Mouse (Mus musculus): ENCODE data around the gene Gm20388. TPM values are rescaled to one million over a fixed set of nuclear protein-coding genes. Genes with fewer than 3 reads are reported as not detected.
A peak's percentile ranks its signal among the peaks of the same experiment; 100 is the strongest.
"Not testable (repeated sequence)": the region's sequence is repeated elsewhere in the genome, so short reads cannot be mapped to it uniquely, and the experiment has no call there.

Gm20388 gene
- polyA plus RNA-seq, 1 experiment, result 28.1 TPM

- not testable (repeated sequence) for H3K27ac ChIP-seq (ENCODE audit: insufficient read depth, low read length); H3K4me3 ChIP-seq (ENCODE audit: low read depth, low read length); H3K4me1 ChIP-seq (ENCODE audit: control insufficient read depth, insufficient read depth, low read length); H3K9me3 ChIP-seq (replicated peaks; ENCODE audit: control insufficient read depth, insufficient read depth, low read length, poor library complexity, severe bottlenecking); H3K27me3 ChIP-seq (ENCODE audit: control insufficient read depth, insufficient read depth, low read length, poor library complexity, severe bottlenecking); H3K9ac ChIP-seq (ENCODE audit: low read depth, poor library complexity, severe bottlenecking)
- H3K36me3 ChIP-seq (ENCODE audit: control insufficient read depth, insufficient read depth, low read length, poor library complexity, severe bottlenecking), result peaks cover 83% of the 10 kb centered on the region
- peak; percentile 3 for TF ChIP-seq CTCF (IDR thresholded peaks at IDR 0.05; ENCODE audit: low read depth, low read length)
These were observed 4115.6 kb downstream of the Gm20388 start for GRCm38 (mm10) chr8:124026265-124026664.

- Histone ChIP-seq H3K4me3 (ENCODE audit: low read depth, low read length) (no peak overlapping the region), H3K27ac (ENCODE audit: insufficient read depth, low read length) (no peak overlapping the region), H3K9me3 (replicated peaks; ENCODE audit: control insufficient read depth, insufficient read depth, low read length, poor library complexity, severe bottlenecking) (no peaks in the 10 kb centered on the region), H3K4me1 (ENCODE audit: control insufficient read depth, insufficient read depth, low read length) (peaks cover 1% of the 10 kb centered on the region), H3K27me3 (ENCODE audit: control insufficient read depth, insufficient read depth, low read length, poor library complexity, severe bottlenecking) (no peaks in the 10 kb centered on the region), H3K36me3 (ENCODE audit: control insufficient read depth, insufficient read depth, low read length, poor library complexity, severe bottlenecking) (peaks cover 91% of the 10 kb centered on the region), H3K9ac (ENCODE audit: low read depth, poor library complexity, severe bottlenecking) (no peak overlapping the region)
- TF ChIP-seq CTCF (IDR thresholded peaks at IDR 0.05; ENCODE audit: low read depth, low read length), result no peak
- TF ChIP-seq POLR2A (IDR thresholded peaks at IDR 0.05; ENCODE audit: insufficient read depth, low read length), result no peak
- TF ChIP-seq EP300 (IDR thresholded peaks at IDR 0.05; ENCODE audit: insufficient read depth, low read depth, low read length), result no peak
These were observed 4117.2 kb downstream of the Gm20388 start for GRCm38 (mm10) chr8:124027831-124028230.

- H3K36me3 ChIP-seq (ENCODE audit: control insufficient read depth, insufficient read depth, low read length, poor library complexity, severe bottlenecking), result peaks cover 94% of the 10 kb centered on the region
- H3K4me3 ChIP-seq (ENCODE audit: low read depth, low read length), result no peak overlapping the region
- H3K27ac ChIP-seq (ENCODE audit: insufficient read depth, low read length), result no peak overlapping the region
- TF ChIP-seq CTCF (IDR thresholded peaks at IDR 0.05; ENCODE audit: low read depth, low read length) (peak; percentile 15), EP300 (IDR thresholded peaks at IDR 0.05; ENCODE audit: insufficient read depth, low read depth, low read length) (no peak), POLR2A (IDR thresholded peaks at IDR 0.05; ENCODE audit: insufficient read depth, low read length) (no peak)
- H3K4me1 ChIP-seq (ENCODE audit: control insufficient read depth, insufficient read depth, low read length), result peaks cover 1% of the 10 kb centered on the region
- no peaks in the 10 kb centered on the region for H3K9me3 ChIP-seq (replicated peaks; ENCODE audit: control insufficient read depth, insufficient read depth, low read length, poor library complexity, severe bottlenecking)
- no peaks in the 10 kb centered on the region for H3K27me3 ChIP-seq (ENCODE audit: control insufficient read depth, insufficient read depth, low read length, poor library complexity, severe bottlenecking)
- no peak overlapping the region for H3K9ac ChIP-seq (ENCODE audit: low read depth, poor library complexity, severe bottlenecking)
These were observed 4122.8 kb downstream of the Gm20388 start for GRCm38 (mm10) chr8:124033400-124033799.

- TF ChIP-seq POLR2A (IDR thresholded peaks at IDR 0.05; ENCODE audit: insufficient read depth, low read length) (no peak), CTCF (IDR thresholded peaks at IDR 0.05; ENCODE audit: low read depth, low read length) (no peak), EP300 (IDR thresholded peaks at IDR 0.05; ENCODE audit: insufficient read depth, low read depth, low read length) (no peak)
- H3K4me1 ChIP-seq (ENCODE audit: control insufficient read depth, insufficient read depth, low read length), result no peaks in the 10 kb centered on the region
- H3K4me3 ChIP-seq (ENCODE audit: low read depth, low read length), result no peak overlapping the region
- peaks cover 95% of the 10 kb centered on the region for H3K36me3 ChIP-seq (ENCODE audit: control insufficient read depth, insufficient read depth, low read length, poor library complexity, severe bottlenecking)
- no peak overlapping the region for H3K9ac ChIP-seq (ENCODE audit: low read depth, poor library complexity, severe bottlenecking)
- no peaks in the 10 kb centered on the region for H3K27me3 ChIP-seq (ENCODE audit: control insufficient read depth, insufficient read depth, low read length, poor library complexity, severe bottlenecking)
- no peak overlapping the region for H3K27ac ChIP-seq (ENCODE audit: insufficient read depth, low read length)
- no peaks in the 10 kb centered on the region for H3K9me3 ChIP-seq (replicated peaks; ENCODE audit: control insufficient read depth, insufficient read depth, low read length, poor library complexity, severe bottlenecking)
These were observed 4127.5 kb downstream of the Gm20388 start for GRCm38 (mm10) chr8:124038121-124038520.

GRCm38 (mm10) chr8:124039351-124039750 lies 4128.7 kb downstream of the Gm20388 start:
- TF ChIP-seq CTCF (IDR thresholded peaks at IDR 0.05; ENCODE audit: low read depth, low read length), result no peak
- no peak for TF ChIP-seq POLR2A (IDR thresholded peaks at IDR 0.05; ENCODE audit: insufficient read depth, low read length)
- no peak for TF ChIP-seq EP300 (IDR thresholded peaks at IDR 0.05; ENCODE audit: insufficient read depth, low read depth, low read length)
- Histone ChIP-seq H3K4me3 (ENCODE audit: low read depth, low read length) (no peak overlapping the region), H3K27ac (ENCODE audit: insufficient read depth, low read length) (no peak overlapping the region), H3K4me1 (ENCODE audit: control insufficient read depth, insufficient read depth, low read length) (no peaks in the 10 kb centered on the region), H3K36me3 (ENCODE audit: control insufficient read depth, insufficient read depth, low read length, poor library complexity, severe bottlenecking) (peaks cover 91% of the 10 kb centered on the region), H3K9me3 (replicated peaks; ENCODE audit: control insufficient read depth, insufficient read depth, low read length, poor library complexity, severe bottlenecking) (no peaks in the 10 kb centered on the region), H3K9ac (ENCODE audit: low read depth, poor library complexity, severe bottlenecking) (no peak overlapping the region), H3K27me3 (ENCODE audit: control insufficient read depth, insufficient read depth, low read length, poor library complexity, severe bottlenecking) (no peaks in the 10 kb centered on the region)

- no peaks in the 10 kb centered on the region for H3K9me3 ChIP-seq (replicated peaks; ENCODE audit: control insufficient read depth, insufficient read depth, low read length, poor library complexity, severe bottlenecking)
- no peak overlapping the region for H3K9ac ChIP-seq (ENCODE audit: low read depth, poor library complexity, severe bottlenecking)
- no peak overlapping the region for H3K27ac ChIP-seq (ENCODE audit: insufficient read depth, low read length)
- no peaks in the 10 kb centered on the region for H3K27me3 ChIP-seq (ENCODE audit: control insufficient read depth, insufficient read depth, low read length, poor library complexity, severe bottlenecking)
- H3K36me3 ChIP-seq (ENCODE audit: control insufficient read depth, insufficient read depth, low read length, poor library complexity, severe bottlenecking), result peaks cover 88% of the 10 kb centered on the region
- no peak overlapping the region for H3K4me3 ChIP-seq (ENCODE audit: low read depth, low read length)
- TF ChIP-seq EP300 (IDR thresholded peaks at IDR 0.05; ENCODE audit: insufficient read depth, low read depth, low read length), result no peak
- TF ChIP-seq POLR2A (IDR thresholded peaks at IDR 0.05; ENCODE audit: insufficient read depth, low read length), result no peak
- TF ChIP-seq CTCF (IDR thresholded peaks at IDR 0.05; ENCODE audit: low read depth, low read length), result no peak
- H3K4me1 ChIP-seq (ENCODE audit: control insufficient read depth, insufficient read depth, low read length), result no peaks in the 10 kb centered on the region
These were observed 4131.6 kb downstream of the Gm20388 start for GRCm38 (mm10) chr8:124042201-124042600.

All from ES-Bruce4 (cell line).